Comparison of ENCODE assay signal across 9 mouse cellular contexts in the genomic region with DNA sequence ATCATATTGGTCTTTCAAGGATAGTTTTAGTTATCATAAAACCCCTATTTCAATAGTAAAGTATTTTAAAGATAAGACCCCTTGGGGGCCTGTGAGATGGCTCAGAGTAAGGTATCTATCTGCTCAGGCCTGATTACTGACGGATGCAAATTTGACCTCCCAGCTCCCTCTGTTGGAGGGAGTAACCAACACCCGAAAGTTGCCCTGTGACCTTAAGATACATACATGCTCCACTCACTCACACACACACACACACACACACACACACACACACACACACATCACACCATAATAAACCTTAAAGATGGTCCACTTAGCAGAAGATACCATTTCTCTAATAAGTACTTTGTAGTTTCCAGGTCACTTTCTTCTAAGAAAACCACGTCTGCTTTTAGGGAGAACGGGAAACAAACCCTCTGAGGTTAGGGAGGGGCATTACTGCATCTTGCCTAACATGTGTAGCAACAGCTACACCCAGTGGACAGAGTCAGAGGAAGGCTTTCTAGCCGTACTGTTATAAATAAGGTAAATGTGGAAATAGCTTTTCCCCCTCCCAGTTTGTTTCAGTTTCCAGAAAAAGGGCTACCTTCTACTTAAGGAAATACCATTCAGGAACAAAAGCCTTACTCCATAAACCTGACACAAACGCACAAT. TPM values are rescaled to one million over a fixed set of nuclear protein-coding genes. Genes with fewer than 3 reads are reported as not detected.
DNase-seq lines count a peak whose midpoint lies in the region; ATAC-seq and TF ChIP-seq lines count a peak whose summit lies in the region.
"Had no signal": no experiment of that assay in that cellular context is flagged by ENCODE, and none has a peak within 500 bp of the region (broad histone marks: within the 10 kb centered on the region; RNA-seq: fewer than 3 reads in every experiment).

No protein-coding gene starts in this region.

- H3K4me1 ChIP-seq in liver, embryonic 15.5 days (replicated peaks), result no peaks in the 10 kb centered on the region
- H3K4me1 ChIP-seq: limb, embryonic 15.5 days had no signal

- H3K27me3 ChIP-seq in liver, embryonic 15.5 days, result no peaks in the 10 kb centered on the region
- H3K27me3 ChIP-seq: limb, embryonic 15.5 days had no signal

- H3K9ac ChIP-seq in liver, embryonic 15.5 days, result no peak overlapping the region
- H3K9ac ChIP-seq: limb, embryonic 15.5 days had no signal

- ATAC-seq in hematopoietic stem cell, adult 5-6 weeks (replicated peaks in 1 of 2; ENCODE audit: insufficient read depth in 1 of 2, low FRiP score in 2 of 2, low TSS enrichment in 1 of 2, low read depth in 1 of 2, poor library complexity in 2 of 2, severe bottlenecking in 2 of 2), result peak; percentile 93 to 94
- peak; percentile 55 for ATAC-seq in liver, embryonic 15.5 days (ENCODE audit: insufficient read depth)

- no peak overlapping the region for H3K27ac ChIP-seq in liver, embryonic 15.5 days (replicated peaks)
- H3K27ac ChIP-seq: limb, embryonic 15.5 days had no signal

- H3K4me2 ChIP-seq in liver, embryonic 15.5 days, result no peak overlapping the region
- H3K4me2 ChIP-seq: limb, embryonic 15.5 days had no signal

- DNase-seq in frontal cortex, postnatal 36 days (ENCODE audit: low spot score in 2 of 2), result peak; percentile 38 to 71
- DNase-seq in frontal cortex, postnatal 14 days (ENCODE audit: low spot score in 2 of 2), result no peak
- DNase-seq in 416B (ENCODE audit: low read depth), result peak; percentile 66
- peak; percentile 73 for DNase-seq in brain, embryonic 14.5 days (ENCODE audit: low read depth)
- DNase-seq in right cerebral cortex, adult 2 months (ENCODE audit: low spot score in 2 of 2), result peak; percentile 57 to 65
- DNase-seq in cerebellum, postnatal 36 days, result no peak

- no peak for TF ChIP-seq POLR2A in brain, embryonic 14.5 days (IDR thresholded peaks at IDR 0.05; ENCODE audit: borderline replicate concordance, extremely low read depth, insufficient read depth, insufficient read length, poor library complexity, severe bottlenecking)

- TF ChIP-seq CTCF in brain, embryonic 14.5 days (IDR thresholded peaks at IDR 0.05; ENCODE audit: borderline replicate concordance, extremely low read depth, insufficient read depth, insufficient read length), result peak; percentile 59; the same call in 1 of the 2 replicates

- no peak overlapping the region for H3K4me3 ChIP-seq in liver, embryonic 15.5 days (replicated peaks)
- H3K4me3 ChIP-seq: limb, embryonic 15.5 days had no signal

- no peaks in the 10 kb centered on the region for H3K9me3 ChIP-seq in liver, embryonic 15.5 days (replicated peaks)
- H3K9me3 ChIP-seq: limb, embryonic 15.5 days had no signal

- WGBS in liver, embryonic 15.5 days (ENCODE audit: insufficient replicate concordance), result 25% methylated on average over 6 of the region's 6 CpGs

- peaks cover 25% of the 10 kb centered on the region for H3K36me3 ChIP-seq in liver, embryonic 15.5 days (replicated peaks)

RNA-seq across cellular contexts. Expression of a gene that starts 15.2 kb away (rescaled TPM):
- 40.4 and 47.8 TPM in 2 replicates for polyA plus RNA-seq in brain, embryonic 14.5 days (2012; rRNA removed)
- total RNA-seq in hematopoietic stem cell, adult 5-6 weeks (2017), result 21.5 and 24.3 TPM in 2 replicates
- polyA plus RNA-seq in liver, embryonic 15.5 days (2015; fragmentation: Nextera tagmentation; extraction: Ambion mirVana), result 14.5 and 14.8 TPM in 2 replicates

Comparison
In these comparisons a context has a peak if more than half of its experiments do, and no peak if none do; other contexts are left out.
1. DNase-seq: peak in frontal cortex, postnatal 36 days (2 of 2), 416B (single experiment), brain, embryonic 14.5 days (single experiment) and right cerebral cortex, adult 2 months (2 of 2); none in frontal cortex, postnatal 14 days (0 of 2) and cerebellum, postnatal 36 days (0 of 2).